Mouse (Mus musculus): ENCODE results near the gene Atrnl1.

- TF ChIP-seq CTCF (IDR thresholded peaks at IDR 0.05; ENCODE audit: low read depth, low read length), result no peak
- no peak for TF ChIP-seq POLR2A (IDR thresholded peaks at IDR 0.05; ENCODE audit: insufficient read depth, low read length)
Measured at GRCm38 (mm10) chr19:58145521-58145920, 534.7 kb downstream of the Atrnl1 start.
